Mouse (Mus musculus): ENCODE measurements around the gene Ppp2r5a.

DNA sequence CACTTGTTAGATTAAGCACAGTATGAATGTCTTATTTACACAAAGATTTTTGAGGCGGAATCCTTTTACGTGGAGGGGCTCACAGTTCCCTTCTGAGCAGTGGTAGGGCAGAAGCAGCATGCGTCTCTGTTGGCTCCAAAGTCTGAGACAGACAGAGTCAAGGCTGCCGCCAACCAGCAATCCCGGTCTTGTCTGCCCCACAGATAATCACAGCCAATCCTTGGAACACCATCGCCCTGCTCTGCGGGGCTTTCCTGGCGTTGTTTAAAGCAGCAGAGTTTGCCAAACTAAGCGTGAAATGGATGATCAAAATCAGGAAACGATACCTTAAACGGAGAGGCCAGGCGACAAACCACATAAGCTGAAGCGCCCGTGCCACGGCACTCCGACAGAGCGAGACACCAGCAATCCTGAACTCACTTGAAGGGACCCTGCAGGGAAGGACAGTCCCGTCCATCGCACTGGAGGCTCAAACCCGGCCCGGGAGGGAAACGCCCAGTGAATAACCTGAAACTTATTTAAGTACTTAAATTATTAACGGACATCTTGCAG lies 53.5 kb downstream of the Ppp2r5a start:
- TF ChIP-seq CTCF (conservative IDR thresholded peaks at IDR 0.05; ENCODE audit: insufficient read depth, insufficient read length, low read depth, low read length) (no peak), POLR2A (IDR thresholded peaks at IDR 0.05; ENCODE audit: low read depth, low read length) (no peak)

All from kidney, adult 2 months (tissue).